Mouse (Mus musculus) heart, embryonic 14.5 days (tissue): Measurements from ENCODE around the gene Gm10300. TPM values are rescaled to one million over a fixed set of nuclear protein-coding genes. Genes with fewer than 3 reads are reported as not detected.
A peak's percentile ranks its signal among the peaks of the same experiment; 100 is the strongest.

ENCODE experiments used
- ATAC-seq: fragments of 200-750 bp; cut with Nextera tagmentation; 2 replicates; pipeline ENCODE4 v1.8.0; 2017; ENCODE audit warnings: low read depth, moderate TSS enrichment; ENCODE audit not compliant: insufficient number of reproducible peaks, insufficient read depth, low FRiP score
- H3K27ac ChIP-seq, 2 experiments: fragments of 200-500 bp in 1 of 2; fragments of 300-500 bp in 1 of 2; sonication (generic) in 1 of 2; replicated peaks in 1 of 2; 2 replicates each; pipeline ENCODE4 v1.5.1; 2012 to 2014; ENCODE audit warnings: low read depth in 2 of 2, low read length in 2 of 2, control low read depth in 1 of 2, mild to moderate bottlenecking in 1 of 2, mixed read lengths in 1 of 2; ENCODE audit not compliant: control insufficient read depth in 1 of 2, insufficient read depth in 1 of 2
- H3K27me3 ChIP-seq: fragments of 300-500 bp; sonication (generic); 2 replicates; pipeline ENCODE4 v1.6.1; 2014; ENCODE audit warnings: mild to moderate bottlenecking, low read length, control low read depth; ENCODE audit not compliant: control insufficient read depth, insufficient read depth
- H3K36me3 ChIP-seq: fragments of 300-500 bp; sonication (generic); 2 replicates; pipeline ENCODE4 v1.6.1; 2014; ENCODE audit warnings: mild to moderate bottlenecking, control low read depth, low read length, mixed read lengths; ENCODE audit not compliant: control insufficient read depth, insufficient read depth
- H3K4me1 ChIP-seq, 2 experiments: fragments of 200-500 bp in 1 of 2; fragments of 300-500 bp in 1 of 2; sonication (generic) in 1 of 2; 2 replicates each; pipeline ENCODE4 v1.6.1; 2012 to 2014; ENCODE audit warnings: low read length in 2 of 2, control low read depth in 1 of 2, mixed read lengths in 1 of 2; ENCODE audit not compliant: control insufficient read depth in 2 of 2, insufficient read depth in 2 of 2
- H3K4me2 ChIP-seq: fragments of 300-500 bp; sonication (generic); 2 replicates; pipeline ENCODE4 v1.6.1; 2014; ENCODE audit warnings: mild to moderate bottlenecking, low read length
- H3K4me3 ChIP-seq, 2 experiments: fragments of 200-500 bp in 1 of 2; fragments of 300-500 bp in 1 of 2; sonication (generic) in 1 of 2; 2 replicates each; pipeline ENCODE4 v1.5.1; 2012 to 2014; ENCODE audit warnings: low read length in 2 of 2, mild to moderate bottlenecking in 2 of 2, control low read depth in 1 of 2, low read depth in 1 of 2, moderate library complexity in 1 of 2; ENCODE audit not compliant: control insufficient read depth in 1 of 2, insufficient read depth in 1 of 2
- H3K9ac ChIP-seq: fragments of 300-500 bp; sonication (generic); 2 replicates; pipeline ENCODE4 v1.6.1; 2014; ENCODE audit warnings: mild to moderate bottlenecking, low read length
- H3K9me3 ChIP-seq: fragments of 300-500 bp; sonication (generic); 2 replicates; pipeline ENCODE4 v1.6.1; 2016; ENCODE audit warnings: low read length, control low read depth; ENCODE audit not compliant: control insufficient read depth
- WGBS: fragments of 180-500 bp; shearing (Covaris S2); extraction: QIAGEN DNeasy Blood & Tissue Kit; methylation state at CpG from one replicate; pipeline ENCODE4 v1.1.7; 2014; 5-methylcytosine and 5-hydroxymethylcytosine counted together
- polyA plus RNA-seq: library from polyadenylated mRNA; unstranded; fragments of >200 nt; fragmentation: Nextera tagmentation; extraction: Ambion mirVana; gene quantifications from 2 replicates; pipeline ENCODE4 v1.2.1, GENCODE M21; 2014

Gene Gm10300
- polyA plus RNA-seq, 1 experiment from 2014 or later = 0.20 TPM

DNA sequence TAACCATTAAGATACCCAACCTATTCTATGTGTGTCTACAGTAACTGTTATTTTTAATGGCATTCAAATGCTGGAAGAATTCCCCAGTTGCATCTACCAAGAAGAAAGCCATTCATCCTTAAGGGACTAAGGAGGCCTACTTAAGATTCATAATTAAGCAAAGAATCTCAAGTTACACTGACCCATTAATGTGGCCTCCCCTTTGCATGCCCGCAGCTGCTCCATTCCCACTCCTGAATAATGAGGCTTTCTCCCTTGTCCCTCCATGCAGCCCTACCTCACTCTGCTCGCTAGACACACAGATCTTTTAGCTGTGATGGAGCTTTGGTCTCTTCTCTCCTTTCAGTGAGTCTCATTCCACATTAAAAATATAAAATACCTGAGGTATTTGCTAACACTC lies 40.3 kb upstream of the Gm10300 start:
- ATAC-seq = no peak
- H3K9ac ChIP-seq = no peak overlapping the region
- H3K4me2 ChIP-seq = no peak overlapping the region
- H3K36me3 ChIP-seq = no peaks in the 10 kb centered on the region
- H3K9me3 ChIP-seq = no peaks in the 10 kb centered on the region
- no peak overlapping the region for H3K4me3 ChIP-seq
- peaks cover 10 to 25% of the 10 kb centered on the region in 2 experiments for H3K4me1 ChIP-seq
- WGBS = 86% methylated on average over 2 of the region's 2 CpGs
- H3K27me3 ChIP-seq = no peaks in the 10 kb centered on the region
- H3K27ac ChIP-seq = no peak overlapping the region

DNA sequence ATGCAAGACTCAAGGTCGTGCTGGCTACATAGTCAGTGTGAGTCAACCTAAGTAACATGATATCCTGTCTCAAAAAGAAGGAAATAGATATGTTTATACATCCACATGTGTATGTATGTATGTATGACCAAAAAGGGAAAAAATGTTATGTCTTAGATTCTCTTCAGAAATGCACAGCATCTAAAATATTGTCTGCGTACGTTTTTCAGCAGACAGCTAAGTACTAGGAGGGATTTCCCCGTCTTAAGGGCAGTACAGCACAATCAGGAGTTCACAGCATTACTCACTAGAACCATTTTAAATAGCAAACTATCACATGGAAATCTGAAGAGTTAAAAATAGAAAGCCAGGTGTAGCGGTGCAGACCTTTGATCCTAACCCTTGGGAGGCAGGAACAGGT lies 37.4 kb upstream of the Gm10300 start:
- H3K36me3 ChIP-seq = no peaks in the 10 kb centered on the region
- H3K27ac ChIP-seq = no peak overlapping the region
- ATAC-seq = no peak
- H3K27me3 ChIP-seq = no peaks in the 10 kb centered on the region
- H3K4me1 ChIP-seq = peaks cover 5 to 10% of the 10 kb centered on the region in 2 experiments
- no peak overlapping the region for H3K4me2 ChIP-seq
- no peak overlapping the region for H3K4me3 ChIP-seq
- WGBS = 64% methylated on average over 5 of the region's 5 CpGs
- H3K9me3 ChIP-seq = no peaks in the 10 kb centered on the region
- H3K9ac ChIP-seq = no peak overlapping the region

GRCm38 (mm10) chr4:132037991-132038390 lies 36.5 kb upstream of the Gm10300 start:
- Histone ChIP-seq H3K27me3 (no peaks in the 10 kb centered on the region), H3K4me1 (peaks cover 5 to 10% of the 10 kb centered on the region in 2 experiments), H3K9ac (no peak overlapping the region), H3K9me3 (no peaks in the 10 kb centered on the region), H3K36me3 (no peaks in the 10 kb centered on the region), H3K27ac (peak overlapping the region; percentile 8 to 46; a peak in 1 of 4 replicates), H3K4me3 (no peak overlapping the region), H3K4me2 (no peak overlapping the region)
- ATAC-seq = no peak
- 57% methylated on average over 7 of the region's 7 CpGs for WGBS

DNA sequence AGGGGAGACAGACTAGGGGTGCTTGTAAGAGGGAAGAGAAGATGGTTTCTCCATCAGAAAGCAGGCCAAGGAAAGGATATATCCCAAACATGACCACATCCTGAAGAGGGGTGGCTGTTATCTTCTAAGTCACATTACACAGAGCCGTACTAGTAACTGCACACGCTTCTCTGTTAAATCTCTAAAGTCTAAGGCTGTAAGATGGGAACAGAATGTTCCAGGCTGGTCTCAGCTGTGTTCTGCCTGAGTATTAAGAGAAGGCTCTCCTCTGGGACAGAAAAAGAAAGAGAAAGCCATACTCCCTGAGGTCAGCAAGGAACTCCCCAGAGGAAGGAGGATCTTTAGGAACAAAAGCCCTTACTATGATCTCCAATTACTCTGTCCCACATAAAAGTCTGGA lies 35.7 kb upstream of the Gm10300 start:
- H3K4me3 ChIP-seq = no peak overlapping the region
- H3K4me2 ChIP-seq = no peak overlapping the region
- H3K9me3 ChIP-seq = no peaks in the 10 kb centered on the region
- no peak for ATAC-seq
- H3K4me1 ChIP-seq = peaks cover 5 to 16% of the 10 kb centered on the region in 2 experiments
- H3K9ac ChIP-seq = no peak overlapping the region
- WGBS = 69% methylated on average over 2 of the region's 2 CpGs
- no peak overlapping the region for H3K27ac ChIP-seq
- no peaks in the 10 kb centered on the region for H3K27me3 ChIP-seq
- no peaks in the 10 kb centered on the region for H3K36me3 ChIP-seq

DNA sequence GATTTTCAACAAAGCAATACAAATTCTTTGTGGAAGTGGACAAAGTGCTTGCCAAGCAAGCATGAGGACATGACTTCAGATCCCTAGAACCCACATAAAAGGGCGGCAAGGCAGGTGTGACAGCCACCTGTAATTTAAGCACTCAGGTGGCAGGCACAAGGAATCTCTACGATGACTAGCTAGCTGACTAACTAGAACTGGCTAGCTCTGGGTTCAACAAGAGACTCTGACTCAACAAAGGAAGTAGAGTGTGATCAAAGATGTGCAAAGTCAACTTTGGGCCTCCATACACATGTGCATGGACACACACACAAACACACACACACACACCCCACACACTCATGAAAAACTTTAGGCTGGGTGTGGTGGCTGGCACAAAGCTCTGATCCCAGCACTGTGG lies 35.0 kb upstream of the Gm10300 start:
- H3K4me2 ChIP-seq = no peak overlapping the region
- WGBS = 86% methylated on average over 2 of the region's 2 CpGs
- H3K36me3 ChIP-seq = no peaks in the 10 kb centered on the region
- no peaks in the 10 kb centered on the region for H3K27me3 ChIP-seq
- no peak overlapping the region; a peak in 1 of 4 replicates for H3K27ac ChIP-seq
- no peak for ATAC-seq
- H3K4me1 ChIP-seq = peaks cover 5 to 23% of the 10 kb centered on the region in 2 experiments
- no peak overlapping the region for H3K4me3 ChIP-seq
- H3K9ac ChIP-seq = no peak overlapping the region
- no peaks in the 10 kb centered on the region for H3K9me3 ChIP-seq

DNA sequence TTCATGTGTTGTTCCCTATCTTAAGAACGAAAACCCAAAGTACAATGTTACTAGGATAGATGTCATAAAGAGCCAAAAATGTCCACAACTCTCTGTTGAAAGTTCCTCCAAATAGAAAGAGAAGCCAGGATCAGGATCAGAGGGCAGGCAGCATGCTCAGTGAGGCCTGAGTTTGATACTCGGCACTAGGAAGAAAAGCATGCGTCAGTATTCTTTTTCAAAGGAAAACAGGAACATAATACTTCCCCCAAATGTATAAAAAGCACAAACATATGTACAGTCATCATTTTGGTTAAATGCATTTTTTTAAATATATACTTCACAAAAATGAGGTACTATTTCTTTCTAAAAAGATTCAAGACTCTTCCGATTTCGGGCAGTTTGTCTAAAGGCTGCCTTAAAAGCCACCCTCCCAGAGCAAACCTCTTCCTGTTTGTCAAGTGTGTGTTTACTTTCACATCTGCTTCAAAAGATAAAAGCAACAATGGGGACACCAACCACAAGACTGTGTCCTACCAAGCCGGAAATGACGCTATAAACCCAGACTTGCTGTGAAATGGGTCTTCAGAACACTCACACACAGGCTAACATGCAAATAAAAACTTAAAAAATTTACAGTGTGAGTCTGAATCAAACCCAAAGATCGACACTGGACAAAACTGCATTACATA lies 34.4 kb upstream of the Gm10300 start:
- Histone ChIP-seq H3K36me3 (no peaks in the 10 kb centered on the region), H3K4me1 (peaks cover 5 to 26% of the 10 kb centered on the region in 2 experiments)
- no peak for ATAC-seq

GRCm38 (mm10) chr4:132041471-132042332 lies 32.8 kb upstream of the Gm10300 start:
- Histone ChIP-seq H3K4me3 (no peak overlapping the region), H3K4me2 (no peak overlapping the region), H3K27me3 (no peaks in the 10 kb centered on the region), H3K36me3 (no peaks in the 10 kb centered on the region), H3K9me3 (no peaks in the 10 kb centered on the region), H3K27ac (no peak overlapping the region), H3K9ac (no peak overlapping the region), H3K4me1 (peaks cover 5 to 26% of the 10 kb centered on the region in 2 experiments)
- no peak for ATAC-seq
- WGBS = 81% methylated on average over 6 of the region's 6 CpGs

More for the DNA sequence above, 34.4 kb upstream of the Gm10300 start:
- Histone ChIP-seq H3K27ac (no peak overlapping the region; a peak in 1 of 4 replicates), H3K4me2 (no peak overlapping the region), H3K9ac (no peak overlapping the region), H3K9me3 (no peaks in the 10 kb centered on the region), H3K4me3 (no peak overlapping the region), H3K27me3 (no peaks in the 10 kb centered on the region)
- 75% methylated on average over 8 of the region's 8 CpGs for WGBS
